Mouse (Mus musculus) stomach, embryonic 14.5 days (tissue): ENCODE results near the gene Arhgef2. TPM values are rescaled to one million over a fixed set of nuclear protein-coding genes. Genes with fewer than 3 reads are reported as not detected.

Experiments
- ATAC-seq: fragments of 200-750 bp; cut with Nextera tagmentation; 2 replicates; pipeline ENCODE4 v1.8.0; 2017; ENCODE audit warnings: low read depth, moderate TSS enrichment; ENCODE audit not compliant: insufficient number of reproducible peaks, insufficient read depth, low FRiP score
- H3K27ac ChIP-seq: fragments of 300-500 bp; sonication (generic); 2 replicates; pipeline ENCODE4 v1.5.1; 2014; ENCODE audit warnings: mild to moderate bottlenecking, low read length, moderate library complexity, mixed read lengths
- H3K27me3 ChIP-seq: fragments of 300-500 bp; sonication (generic); 2 replicates; pipeline ENCODE4 v1.6.1; 2014; ENCODE audit warnings: low read length, control low read depth, mixed read lengths; ENCODE audit not compliant: control insufficient read depth, insufficient read depth
- H3K36me3 ChIP-seq: fragments of 300-500 bp; sonication (generic); 2 replicates; pipeline ENCODE4 v1.6.1; 2014; ENCODE audit warnings: mild to moderate bottlenecking, control low read depth, low read length, moderate library complexity, mixed read lengths; ENCODE audit not compliant: control insufficient read depth, insufficient read depth
- H3K4me1 ChIP-seq: fragments of 300-500 bp; sonication (generic); 2 replicates; pipeline ENCODE4 v1.6.1; 2014; ENCODE audit warnings: low read length, control low read depth, mixed read lengths; ENCODE audit not compliant: control insufficient read depth, insufficient read depth
- H3K4me2 ChIP-seq: fragments of 300-500 bp; sonication (generic); replicated peaks from 2 replicates; pipeline ENCODE4 v1.6.1; 2014; ENCODE audit warnings: low read depth, low read length, control low read depth
- H3K4me3 ChIP-seq: fragments of 300-500 bp; sonication (generic); 2 replicates; pipeline ENCODE4 v1.5.1; 2014; ENCODE audit warnings: low read depth, low read length, control low read depth
- H3K9ac ChIP-seq: fragments of 300-500 bp; sonication (generic); replicated peaks from 2 replicates; pipeline ENCODE4 v1.6.1; 2014; ENCODE audit warnings: low read depth, mild to moderate bottlenecking, control low read depth, low read length, moderate library complexity, mixed read lengths
- H3K9me3 ChIP-seq: fragments of 300-500 bp; sonication (generic); 2 replicates; pipeline ENCODE4 v1.6.1; 2016; ENCODE audit warnings: low read depth, low read length, control low read depth; ENCODE audit not compliant: control insufficient read depth
- WGBS: fragments of 180-500 bp; shearing (Covaris S2); extraction: QIAGEN DNeasy Blood & Tissue Kit; methylation state at CpG from one replicate; pipeline ENCODE4 v1.1.7; 2014; 5-methylcytosine and 5-hydroxymethylcytosine counted together
- polyA plus RNA-seq: library from polyadenylated mRNA; unstranded; fragments of >200 nt; fragmentation: Nextera tagmentation; extraction: Ambion mirVana; gene quantifications from 2 replicates; pipeline ENCODE4 v1.2.1, GENCODE M21; 2014

Gene Arhgef2
- polyA plus RNA-seq, 1 experiment from 2014 or later = 119 TPM

DNA sequence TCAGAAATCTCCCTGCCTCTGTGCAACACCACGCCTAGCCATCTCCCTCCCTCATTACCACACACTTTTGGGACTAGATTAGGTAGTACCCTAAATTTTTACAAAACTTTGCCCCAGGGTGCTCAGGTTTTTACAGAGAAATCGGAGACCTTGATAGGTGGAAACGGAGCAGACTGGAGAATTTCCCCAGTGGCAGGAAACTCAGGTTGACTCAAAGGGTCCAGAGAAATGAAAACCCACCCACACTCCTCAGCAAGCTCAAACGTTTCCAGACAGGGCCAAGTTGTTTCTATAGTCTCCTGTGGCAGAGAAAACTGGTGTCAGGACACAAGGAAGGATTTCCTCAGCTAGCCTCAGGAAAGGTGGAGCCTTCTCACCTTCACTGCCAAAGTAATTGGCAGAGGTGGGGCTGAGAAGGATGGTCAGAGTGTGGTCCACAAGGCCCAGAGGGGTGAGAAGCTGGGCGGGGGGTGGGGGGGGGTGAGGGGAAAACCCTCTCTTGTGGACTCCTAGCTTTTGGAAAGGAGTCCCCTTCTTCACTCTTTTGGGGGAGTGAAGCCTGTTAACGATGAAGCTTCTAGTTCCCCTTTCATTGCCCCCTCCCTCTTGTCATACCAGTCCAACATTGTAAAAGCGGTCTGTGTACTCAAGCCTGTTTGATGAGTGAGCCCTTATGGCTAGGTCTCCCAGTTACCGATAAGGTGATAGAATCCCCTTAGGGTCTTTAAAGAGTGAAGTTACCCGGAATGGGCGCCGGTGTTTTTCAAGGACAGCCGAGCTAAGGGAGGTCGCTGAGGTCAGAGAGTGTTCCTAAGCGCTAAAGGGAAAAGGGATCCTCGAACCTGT lies 14.6 kb downstream of the Arhgef2 start:
- Histone ChIP-seq H3K27me3 (no peaks in the 10 kb centered on the region), H3K36me3 (peaks cover 6% of the 10 kb centered on the region; the same call in 1 of the 2 replicates), H3K9me3 (no peaks in the 10 kb centered on the region), H3K4me1 (peaks cover 21% of the 10 kb centered on the region), H3K4me3 (peak overlapping the region; percentile 95), H3K4me2 (peak overlapping the region; percentile 92), H3K9ac (peak overlapping the region; percentile 96), H3K27ac (peak overlapping the region; percentile 99)
- peak; percentile 11; the same call in 1 of the 2 replicates for ATAC-seq
- WGBS = 16% methylated on average over 15 of the region's 15 CpGs

DNA sequence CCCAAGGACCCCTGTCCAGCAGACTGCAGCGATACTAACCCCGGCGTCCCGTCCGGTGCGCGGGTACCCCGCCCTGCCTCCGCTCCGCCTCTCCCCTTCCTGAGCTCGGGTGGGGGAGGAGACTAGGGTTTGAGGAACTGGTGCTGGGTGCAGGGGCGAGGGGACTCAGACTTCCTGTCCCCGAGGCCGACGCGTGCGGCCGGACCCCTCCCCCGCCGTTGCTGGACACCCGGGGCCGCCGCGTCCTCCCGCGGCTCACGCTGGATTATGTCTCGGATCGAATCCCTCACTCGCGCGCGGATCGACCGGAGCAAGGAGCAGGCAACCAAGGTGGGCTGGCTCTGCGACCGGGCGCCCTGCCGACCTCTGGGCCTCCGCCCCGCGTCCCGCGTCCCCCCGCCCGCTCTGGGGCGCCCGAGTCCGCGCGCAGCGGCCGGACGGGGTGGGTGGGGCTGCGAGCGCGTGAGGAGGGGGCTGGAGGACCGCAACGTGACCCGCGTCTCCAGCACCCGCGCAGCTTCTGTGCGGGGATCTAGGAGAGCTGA lies 15.3 kb downstream of the Arhgef2 start:
- peak; percentile 82 for ATAC-seq
- peak overlapping the region; percentile 95 for H3K4me3 ChIP-seq
- H3K27ac ChIP-seq = peak overlapping the region; percentile 99
- H3K9ac ChIP-seq = peak overlapping the region; percentile 96
- peak overlapping the region; percentile 92 for H3K4me2 ChIP-seq
- no peaks in the 10 kb centered on the region for H3K27me3 ChIP-seq
- H3K4me1 ChIP-seq = peaks cover 26% of the 10 kb centered on the region
- H3K9me3 ChIP-seq = no peaks in the 10 kb centered on the region
- WGBS = 1% methylated on average over 64 of the region's 64 CpGs
- peaks cover 6% of the 10 kb centered on the region for H3K36me3 ChIP-seq

DNA sequence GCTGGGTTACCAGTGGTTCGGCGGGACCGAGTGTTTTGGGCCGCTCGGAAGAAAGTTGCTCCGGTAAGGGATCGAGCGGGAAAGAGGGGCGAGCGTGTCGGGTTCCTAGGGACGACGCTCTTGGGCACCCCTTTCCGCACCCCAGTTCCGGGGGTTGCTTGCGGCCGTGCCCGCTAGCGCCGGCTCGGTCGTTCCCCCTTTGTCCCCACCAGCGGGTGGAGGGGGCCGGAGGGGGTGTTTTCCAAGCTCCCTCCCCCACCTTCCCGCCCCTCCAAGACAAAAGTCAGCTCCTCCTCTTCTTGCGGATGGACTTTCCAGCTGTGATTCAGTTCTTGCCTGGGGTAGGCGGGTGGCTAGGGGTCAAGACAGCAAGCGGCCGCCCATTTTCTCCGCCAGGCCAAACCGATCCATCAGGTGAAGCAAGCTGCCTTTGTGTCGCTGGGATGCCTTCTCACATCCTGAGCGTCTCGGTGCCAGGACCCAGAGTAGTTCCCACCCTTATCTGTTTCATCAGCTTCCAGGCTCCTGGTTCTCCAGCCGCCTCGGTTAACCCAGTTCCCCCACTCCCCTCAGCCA lies 15.9 kb downstream of the Arhgef2 start:
- H3K27me3 ChIP-seq = no peaks in the 10 kb centered on the region
- peak overlapping the region; percentile 95 for H3K4me3 ChIP-seq
- no peaks in the 10 kb centered on the region for H3K9me3 ChIP-seq
- peak overlapping the region; percentile 99 for H3K27ac ChIP-seq
- under 1% methylated on average over 35 of the region's 36 CpGs for WGBS
- H3K4me1 ChIP-seq = peaks cover 31% of the 10 kb centered on the region
- peak overlapping the region; percentile 96 for H3K9ac ChIP-seq
- ATAC-seq = peak; percentile 11; the same call in 1 of the 2 replicates
- H3K4me2 ChIP-seq = peak overlapping the region; percentile 92
- peaks cover 10% of the 10 kb centered on the region for H3K36me3 ChIP-seq

DNA sequence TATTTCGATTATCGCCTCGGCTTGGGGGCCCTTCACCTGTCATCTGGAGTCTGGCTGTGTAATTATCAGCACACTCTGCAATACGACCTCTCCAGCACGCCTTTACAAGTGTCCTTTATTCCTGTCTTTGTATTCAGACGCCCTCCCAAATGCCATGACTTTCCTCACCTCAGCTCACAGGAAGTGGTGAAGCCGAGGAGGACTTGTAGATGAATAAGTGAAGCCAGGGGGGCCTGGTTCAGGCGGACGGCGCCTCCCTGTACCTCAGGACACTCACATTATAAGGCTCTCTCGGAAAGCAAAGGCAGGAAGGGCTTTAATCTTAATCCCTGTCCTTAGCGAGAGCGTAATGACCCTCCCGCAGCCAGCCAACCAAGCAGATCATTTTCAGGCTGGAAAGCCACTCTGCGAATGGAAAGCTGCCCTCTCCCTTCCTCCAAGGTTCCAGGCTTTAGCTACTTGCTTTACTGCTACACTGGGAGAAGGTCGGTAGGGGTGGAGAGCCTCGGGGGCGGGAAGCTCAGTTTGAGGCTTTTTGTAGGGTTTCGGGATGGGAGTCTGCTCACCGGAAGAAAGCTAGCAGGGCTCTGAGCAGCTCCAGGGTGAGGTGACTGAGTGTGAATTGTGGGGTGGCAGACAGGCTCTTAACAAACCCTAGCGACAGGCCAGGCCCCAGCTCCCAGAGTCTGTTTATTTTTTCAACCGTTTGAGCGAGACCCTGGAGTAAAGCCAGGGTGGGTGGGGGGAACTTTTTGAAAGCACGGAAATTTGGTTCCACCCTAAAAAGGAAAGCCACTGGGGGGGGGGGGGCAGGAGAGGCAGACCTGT lies 16.6 kb downstream of the Arhgef2 start:
- peak overlapping the region; percentile 95 for H3K4me3 ChIP-seq
- no peaks in the 10 kb centered on the region for H3K27me3 ChIP-seq
- peaks cover 12% of the 10 kb centered on the region for H3K36me3 ChIP-seq
- under 1% methylated on average over 24 of the region's 24 CpGs for WGBS
- H3K27ac ChIP-seq = peak overlapping the region; percentile 99
- H3K4me2 ChIP-seq = peak overlapping the region; percentile 92
- no peaks in the 10 kb centered on the region for H3K9me3 ChIP-seq
- H3K9ac ChIP-seq = peak overlapping the region; percentile 96
- peaks cover 37% of the 10 kb centered on the region for H3K4me1 ChIP-seq
- peak; percentile 14; the same call in 1 of the 2 replicates for ATAC-seq

GRCm38 (mm10) chr3:88622941-88623345 lies 17.2 kb downstream of the Arhgef2 start:
- Histone ChIP-seq H3K27ac (peak overlapping the region; percentile 99), H3K27me3 (no peaks in the 10 kb centered on the region), H3K4me1 (peaks cover 40% of the 10 kb centered on the region), H3K9me3 (no peaks in the 10 kb centered on the region), H3K9ac (peak overlapping the region; percentile 96), H3K36me3 (peaks cover 17% of the 10 kb centered on the region), H3K4me3 (peak overlapping the region; percentile 95), H3K4me2 (peak overlapping the region; percentile 92)
- 0% methylated on average over 5 of the region's 6 CpGs for WGBS
- peak; percentile 30; the same call in 1 of the 2 replicates for ATAC-seq

DNA sequence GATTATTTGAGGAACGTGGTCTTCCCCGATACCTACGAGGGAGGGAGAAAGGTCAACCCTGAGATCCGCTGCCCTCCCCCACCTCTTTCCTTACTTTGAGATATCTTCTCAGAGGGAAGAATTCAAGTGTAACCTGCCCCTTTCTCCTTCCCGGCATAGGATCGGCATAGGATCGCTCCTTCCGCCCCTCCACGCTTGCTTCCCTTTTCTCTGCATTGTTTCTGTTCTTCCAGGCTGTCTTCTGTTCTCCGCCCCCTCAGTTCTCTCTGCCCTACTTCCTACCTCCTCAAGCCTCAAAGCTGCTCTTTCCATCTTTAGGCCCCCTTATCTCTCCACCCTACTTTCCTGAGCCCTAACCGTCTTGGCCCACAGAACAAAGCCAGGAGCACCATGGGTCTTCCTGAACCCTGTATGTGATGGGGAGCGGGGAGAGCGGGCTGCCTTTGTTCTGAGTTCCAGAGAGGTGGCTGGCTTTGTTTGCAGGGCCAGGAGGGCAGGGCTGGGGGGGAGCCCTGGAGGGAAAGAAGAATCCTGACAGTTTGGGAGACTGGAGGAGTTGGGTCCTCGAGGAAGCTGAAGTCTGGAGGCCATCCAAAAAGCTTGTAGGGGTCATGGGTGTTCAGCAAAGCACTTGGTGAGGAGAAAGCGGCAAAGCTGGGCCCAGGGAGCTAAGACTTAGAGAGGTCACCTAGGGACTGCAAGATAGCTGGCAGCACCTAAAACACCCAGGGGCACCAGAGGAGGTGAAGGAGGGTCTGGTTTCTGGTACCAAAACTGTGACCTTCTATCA lies 17.8 kb downstream of the Arhgef2 start:
- H3K9me3 ChIP-seq = no peaks in the 10 kb centered on the region
- peak overlapping the region; percentile 92 for H3K4me2 ChIP-seq
- H3K4me3 ChIP-seq = peak overlapping the region; percentile 95
- peaks cover 40% of the 10 kb centered on the region for H3K4me1 ChIP-seq
- no peak for ATAC-seq
- 3% methylated on average over 15 of the region's 15 CpGs for WGBS
- H3K27ac ChIP-seq = peak overlapping the region; percentile 99
- H3K9ac ChIP-seq = peak overlapping the region; percentile 96
- H3K27me3 ChIP-seq = no peaks in the 10 kb centered on the region
- H3K36me3 ChIP-seq = peaks cover 17% of the 10 kb centered on the region

DNA sequence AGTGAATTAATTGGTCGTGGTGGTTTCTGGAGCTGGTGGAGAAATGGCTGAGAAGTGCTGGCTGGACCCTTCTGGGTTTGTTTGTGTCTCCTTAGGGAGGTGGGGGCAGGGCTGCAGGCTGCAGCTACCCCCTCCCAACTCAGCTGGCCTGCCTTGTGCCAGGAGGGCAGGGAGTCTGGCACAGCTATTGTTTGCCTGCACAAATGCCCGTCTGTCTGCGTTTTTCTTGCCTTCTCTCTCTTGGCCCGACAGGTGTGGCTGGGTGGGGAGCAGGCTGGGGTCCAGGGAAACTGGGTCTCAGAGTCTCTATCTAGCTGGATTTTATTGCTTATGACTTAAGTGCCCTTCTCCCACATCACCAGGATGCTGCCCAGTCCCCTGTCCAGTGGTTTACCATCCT lies 18.6 kb downstream of the Arhgef2 start:
- H3K9me3 ChIP-seq = no peaks in the 10 kb centered on the region
- peak overlapping the region; percentile 96 for H3K9ac ChIP-seq
- H3K4me3 ChIP-seq = peak overlapping the region; percentile 95
- no peaks in the 10 kb centered on the region for H3K27me3 ChIP-seq
- H3K36me3 ChIP-seq = peaks cover 18% of the 10 kb centered on the region
- 21% methylated on average over 4 of the region's 4 CpGs for WGBS
- peak overlapping the region; percentile 92 for H3K4me2 ChIP-seq
- ATAC-seq = no peak
- peaks cover 40% of the 10 kb centered on the region for H3K4me1 ChIP-seq
- H3K27ac ChIP-seq = peak overlapping the region; percentile 99
